Mouse (Mus musculus) midbrain, postnatal 0 days (tissue): Measurements from ENCODE around the gene Vps11. TPM values are rescaled to one million over a fixed set of nuclear protein-coding genes. Genes with fewer than 3 reads are reported as not detected.
"Not testable (repeated sequence)": the region's sequence is repeated elsewhere in the genome, so short reads cannot be mapped to it uniquely, and the experiment has no call there.

ENCODE experiments used
- ATAC-seq: fragments of 200-750 bp; cut with Nextera tagmentation; 2 replicates; pipeline ENCODE4 v1.8.0; 2017; ENCODE audit warnings: moderate number of reproducible peaks, mild to moderate bottlenecking, moderate TSS enrichment, moderate library complexity; ENCODE audit not compliant: low FRiP score
- DNase-seq: peaks from one replicate; pipeline ENCODE4 v3.0.0-alpha.2; 2015; ENCODE audit warnings: low spot score
- H3K27ac ChIP-seq: fragments of 300-500 bp; sonication (generic); 2 replicates; pipeline ENCODE4 v1.5.1; 2014; ENCODE audit warnings: low read depth, mild to moderate bottlenecking, low read length, mixed read lengths
- H3K27me3 ChIP-seq: fragments of 300-500 bp; sonication (generic); 2 replicates; pipeline ENCODE4 v1.6.1; 2014; ENCODE audit warnings: low read length, control low read depth, mixed read lengths; ENCODE audit not compliant: insufficient read depth
- H3K36me3 ChIP-seq: fragments of 300-500 bp; sonication (generic); 2 replicates; pipeline ENCODE4 v1.6.1; 2014; ENCODE audit warnings: low read length, control low read depth, mixed read lengths; ENCODE audit not compliant: insufficient read depth
- H3K4me1 ChIP-seq: fragments of 300-500 bp; sonication (generic); 2 replicates; pipeline ENCODE4 v1.6.1; 2014; ENCODE audit warnings: mild to moderate bottlenecking, control low read depth, antibody characterized with exemption, low read length, mixed read lengths; ENCODE audit not compliant: insufficient read depth
- H3K4me2 ChIP-seq: fragments of 300-500 bp; sonication (generic); 2 replicates; pipeline ENCODE4 v1.6.1; 2014; ENCODE audit warnings: low read depth, mild to moderate bottlenecking, low read length, mixed read lengths; ENCODE audit not compliant: poor library complexity, severe bottlenecking
- H3K4me3 ChIP-seq: fragments of 300-500 bp; sonication (generic); 2 replicates; pipeline ENCODE4 v1.5.1; 2014; ENCODE audit warnings: low read depth, mild to moderate bottlenecking, low read length, moderate library complexity
- H3K9ac ChIP-seq: fragments of 300-500 bp; sonication (generic); replicated peaks from 2 replicates; pipeline ENCODE4 v1.6.1; 2014; ENCODE audit warnings: mild to moderate bottlenecking, low read length, moderate library complexity, mixed read lengths; ENCODE audit not compliant: poor library complexity, severe bottlenecking
- H3K9me3 ChIP-seq: fragments of 300-500 bp; sonication (generic); 2 replicates; pipeline ENCODE4 v1.6.1; 2016; ENCODE audit warnings: low read length, control low read depth
- CTCF ChIP-seq: IDR thresholded peaks from 2 replicates; pipeline ENCODE4 v1.5.1; 2016; ENCODE audit warnings: antibody characterized with exemption, mild to moderate bottlenecking
- WGBS: fragments of 180-500 bp; shearing (Covaris S2); extraction: QIAGEN DNeasy Blood & Tissue Kit; methylation state at CpG from one replicate; pipeline ENCODE4 v1.1.7; 2014; 5-methylcytosine and 5-hydroxymethylcytosine counted together
- polyA plus RNA-seq: library from polyadenylated mRNA; unstranded; fragments of >200 nt; fragmentation: Nextera tagmentation; extraction: Ambion mirVana; gene quantifications from 2 replicates; pipeline ENCODE4 v1.2.1, GENCODE M21; 2015
- total RNA-seq: library from RNA; depleted of rRNA; stranded (reverse); fragments of >200 nt; gene quantifications from 2 replicates; pipeline ENCODE4 v1.2.3, GENCODE M21; 2014

Vps11 gene
- total and polyA plus RNA-seq, 2 experiments from 2014 or later = 41.5 to 42.6 TPM

GRCm38 (mm10) chr9:44311136-44312134 is 50.0 kb downstream of the Vps11 start:
- H3K27ac ChIP-seq = no peak overlapping the region
- ATAC-seq = no peak
- 0 out of 2 replicates have a peak, but pooled peaks have one; percentile 7 for TF ChIP-seq CTCF
- no peaks in the 10 kb centered on the region for H3K27me3 ChIP-seq
- H3K4me2 ChIP-seq = no peak overlapping the region
- peaks cover 44% of the 10 kb centered on the region for H3K36me3 ChIP-seq
- whole genome bisulfite sequencing = 13% methylated on average over 27 of the region's 27 CpGs
- H3K4me3 ChIP-seq = no peak overlapping the region
- H3K4me1 ChIP-seq = no peaks in the 10 kb centered on the region
- no peak overlapping the region for H3K9ac ChIP-seq
- no peak for DNase-seq
- no peaks in the 10 kb centered on the region for H3K9me3 ChIP-seq

GRCm38 (mm10) chr9:44310750-44311135 is 50.7 kb downstream of the Vps11 start:
- Histone ChIP-seq H3K4me2 (no peak overlapping the region), H3K9ac (no peak overlapping the region), H3K9me3 (no peaks in the 10 kb centered on the region), H3K4me1 (no peaks in the 10 kb centered on the region), H3K27ac (no peak overlapping the region), H3K4me3 (no peak overlapping the region), H3K36me3 (peaks cover 37% of the 10 kb centered on the region), H3K27me3 (no peaks in the 10 kb centered on the region)
- DNase-seq (no peak), ATAC-seq (no peak)
- 28% methylated on average over 10 of the region's 10 CpGs for WGBS
- TF ChIP-seq CTCF = no peak

GRCm38 (mm10) chr9:44309756-44310155 is 51.7 kb downstream of the Vps11 start:
- no peak for DNase-seq
- Histone ChIP-seq H3K4me1 (no peaks in the 10 kb centered on the region), H3K9me3 (no peaks in the 10 kb centered on the region), H3K27me3 (no peaks in the 10 kb centered on the region), H3K27ac (no peak overlapping the region), H3K4me2 (no peak overlapping the region), H3K4me3 (no peak overlapping the region), H3K36me3 (peaks cover 28% of the 10 kb centered on the region), H3K9ac (no peak overlapping the region)
- TF ChIP-seq CTCF = no peak
- no peak for ATAC-seq
- 57% methylated on average over 3 of the region's 3 CpGs for WGBS

GRCm38 (mm10) chr9:44307248-44307647 is 54.2 kb downstream of the Vps11 start:
- Histone ChIP-seq H3K9ac (no peak overlapping the region), H3K9me3 (no peaks in the 10 kb centered on the region), H3K4me2 (no peak overlapping the region), H3K36me3 (peaks cover 22% of the 10 kb centered on the region), H3K4me3 (no peak overlapping the region), H3K27ac (no peak overlapping the region), H3K27me3 (no peaks in the 10 kb centered on the region), H3K4me1 (no peaks in the 10 kb centered on the region)
- DNase-seq (no peak), ATAC-seq (no peak)
- no peak for TF ChIP-seq CTCF
- WGBS = 90% methylated on average over 2 of the region's 2 CpGs

DNA sequence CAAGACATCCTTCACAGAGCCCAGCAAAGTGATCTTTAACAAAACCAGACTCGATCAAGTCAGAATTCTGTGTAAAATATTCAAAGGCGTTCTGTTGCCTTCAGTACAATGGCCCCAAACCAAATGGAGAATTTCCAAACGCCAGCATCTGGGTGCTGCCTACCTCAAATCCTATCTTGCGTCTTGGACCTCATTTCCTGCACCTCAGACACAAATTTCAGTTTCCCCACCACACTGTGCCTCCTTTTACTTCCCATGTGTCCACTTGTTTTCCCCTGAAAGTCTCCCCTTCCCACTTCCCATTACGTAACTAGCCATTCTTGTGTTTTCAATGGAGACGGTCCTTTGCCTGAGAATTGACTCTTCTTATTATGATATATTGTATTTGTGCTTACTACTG is 54.9 kb downstream of the Vps11 start:
- no peak overlapping the region for H3K27ac ChIP-seq
- H3K9me3 ChIP-seq = no peaks in the 10 kb centered on the region
- no peak for DNase-seq
- no peak overlapping the region for H3K4me2 ChIP-seq
- WGBS = 89% methylated on average over 6 of the region's 6 CpGs
- no peaks in the 10 kb centered on the region for H3K4me1 ChIP-seq
- ATAC-seq = no peak
- TF ChIP-seq CTCF = no peak
- no peak overlapping the region for H3K9ac ChIP-seq
- H3K27me3 ChIP-seq = no peaks in the 10 kb centered on the region
- H3K36me3 ChIP-seq = peaks cover 24% of the 10 kb centered on the region
- H3K4me3 ChIP-seq = no peak overlapping the region

GRCm38 (mm10) chr9:44305466-44306079 is 55.9 kb downstream of the Vps11 start, which contains the start of gene Hinfp:
Gene Hinfp, minus strand, starts transcription at chr9:44305671.
- peak; percentile 16; the same call in 1 of the 2 replicates for TF ChIP-seq CTCF
- ATAC-seq = peak; percentile 99
- H3K4me3 ChIP-seq = peak within 1 kb of the TSS; percentile 79
- H3K9me3 ChIP-seq = no peaks in the 10 kb centered on the region
- H3K4me2 ChIP-seq = peak within 1 kb of the TSS; percentile 76
- H3K27ac ChIP-seq = peak within 1 kb of the TSS; percentile 77
- no peaks in the 10 kb centered on the region for H3K4me1 ChIP-seq
- H3K9ac ChIP-seq = peak within 1 kb of the TSS; percentile 83
- H3K27me3 ChIP-seq = no peaks in the 10 kb centered on the region
- peak; percentile 100 for DNase-seq
- under 1% methylated on average over 54 of the region's 54 CpGs for WGBS
- peaks cover 22% of the 10 kb centered on the region for H3K36me3 ChIP-seq

DNA sequence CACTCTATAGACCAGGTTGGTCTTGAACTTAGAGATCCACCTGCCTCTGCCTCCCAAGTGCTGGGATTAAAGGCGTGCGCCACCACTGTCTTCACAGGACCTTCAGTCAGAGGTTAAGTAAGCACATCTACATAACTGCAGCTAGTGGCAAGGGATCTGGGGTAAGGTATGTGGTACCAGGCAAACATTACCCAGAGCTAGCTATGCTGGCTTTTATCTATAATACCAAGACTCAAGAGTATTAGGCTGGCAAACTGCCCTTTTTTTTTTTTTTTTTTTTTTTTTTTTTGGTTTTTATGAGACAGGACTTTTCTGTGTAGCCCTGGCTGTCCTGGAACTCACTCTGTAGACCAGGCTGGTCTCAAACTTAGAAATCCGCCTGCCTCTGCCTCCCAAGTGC is 61.5 kb downstream of the Vps11 start:
- peaks cover 60% of the 10 kb centered on the region for H3K36me3 ChIP-seq
- ATAC-seq, H3K4me3 ChIP-seq, H3K9ac ChIP-seq, H3K4me1 ChIP-seq, DNase-seq, H3K27ac ChIP-seq, H3K4me2 ChIP-seq, H3K9me3 ChIP-seq, H3K27me3 ChIP-seq: not testable (repeated sequence)
- WGBS = 95% methylated on average over 3 of the region's 3 CpGs
